Mouse (Mus musculus): ENCODE measurements around the gene Dkc1. TPM values are rescaled to one million over a fixed set of nuclear protein-coding genes. Genes with fewer than 3 reads are reported as not detected.

Dkc1 gene
- polyA plus RNA-seq, 1 experiment from 2014 or later = 134 TPM

GRCm38 (mm10) chrX:75152249-75152648 is 56.6 kb downstream of the Dkc1 start:
- Histone ChIP-seq H3K9me3 (replicated peaks; ENCODE audit: control insufficient read depth, low read length) (no peaks in the 10 kb centered on the region), H3K27ac (replicated peaks; ENCODE audit: low read depth, low read length) (no peak overlapping the region), H3K9ac (replicated peaks; ENCODE audit: low read length) (no peak overlapping the region), H3K4me3 (ENCODE audit: low read depth, low read length) (no peak overlapping the region), H3K4me1 (ENCODE audit: control insufficient read depth, insufficient read depth, low read length) (no peaks in the 10 kb centered on the region), H3K27me3 (ENCODE audit: control insufficient read depth, insufficient read depth, low read length) (no peaks in the 10 kb centered on the region), H3K4me2 (ENCODE audit: low read depth, low read length) (no peak overlapping the region), H3K36me3 (replicated peaks; ENCODE audit: control insufficient read depth, insufficient read depth, low read depth, low read length) (no peaks in the 10 kb centered on the region)
- DNase-seq (ENCODE audit: low spot score) = no peak
- WGBS = 50% methylated on average over 1 of the region's 1 CpGs
- no peak for ATAC-seq (replicated peaks; ENCODE audit: insufficient number of reproducible peaks, low FRiP score, low TSS enrichment, low read depth)

GRCm38 (mm10) chrX:75155576-75156243 is 60.1 kb downstream of the Dkc1 start:
- 16% methylated on average over 29 of the region's 49 CpGs for whole genome bisulfite sequencing
- ATAC-seq (replicated peaks; ENCODE audit: insufficient number of reproducible peaks, low FRiP score, low TSS enrichment, low read depth) = peak; percentile 82
- peak overlapping the region; percentile 38 for H3K4me3 ChIP-seq (ENCODE audit: low read depth, low read length)
- no peaks in the 10 kb centered on the region for H3K36me3 ChIP-seq (replicated peaks; ENCODE audit: control insufficient read depth, insufficient read depth, low read depth, low read length)
- peak overlapping the region; percentile 59 for H3K9ac ChIP-seq (replicated peaks; ENCODE audit: low read length)
- H3K9me3 ChIP-seq (replicated peaks; ENCODE audit: control insufficient read depth, low read length) = no peaks in the 10 kb centered on the region
- no peaks in the 10 kb centered on the region for H3K4me1 ChIP-seq (ENCODE audit: control insufficient read depth, insufficient read depth, low read length)
- no peak overlapping the region for H3K27ac ChIP-seq (replicated peaks; ENCODE audit: low read depth, low read length)
- H3K27me3 ChIP-seq (ENCODE audit: control insufficient read depth, insufficient read depth, low read length) = no peaks in the 10 kb centered on the region
- peak; percentile 36 for DNase-seq (ENCODE audit: low spot score)
- H3K4me2 ChIP-seq (ENCODE audit: low read depth, low read length) = peak overlapping the region; percentile 54

Other genes with a start within 250 kb of the Dkc1 start
- 0.95 and 1.1 TPM in 2 replicates for gene Gab3, start 10.4 kb upstream of the Dkc1 start, polyA plus RNA-seq (2014; fragmentation: Nextera tagmentation; extraction: Ambion mirVana)
- gene Mpp1, start 35.2 kb downstream of the Dkc1 start, polyA plus RNA-seq (2014; fragmentation: Nextera tagmentation; extraction: Ambion mirVana) = 33.9 and 36.0 TPM in 2 replicates
- not detected in 2 replicates for gene Smim9, start 67.9 kb downstream of the Dkc1 start, polyA plus RNA-seq (2014; fragmentation: Nextera tagmentation; extraction: Ambion mirVana)

Data from embryonic facial prominence, embryonic 11.5 days (tissue).